Mouse (Mus musculus) embryonic stem cell, embryonic (primary cell): ENCODE measurements at regions not wholly inside any gene's neighbourhood (a gene's known extent, or its start where the extent isn't known, plus 50 kb on each side); places are given as distances from the start of the nearest gene placed in this dataset.

Experiments
- CTCF ChIA-PET, 4 experiments: fragments of 300-600 bp in 2 of 4; fragments of 350-600 bp in 2 of 4; sonication (Branson Sonifier 250); formaldehyde crosslinking; loops; one replicate each; lab custom pipeline; 2022; ENCODE audit warnings: inconsistent platforms in 2 of 4; lab: Charles Lee
- POLR2A ChIA-PET, 4 experiments: fragments of 300-600 bp in 2 of 4; fragments of 350-600 bp in 2 of 4; sonication (Branson Sonifier 250); formaldehyde crosslinking; loops; one replicate each; lab custom pipeline; 2022; ENCODE audit warnings: antibody characterized with exemption in 4 of 4, inconsistent platforms in 1 of 4; lab: Charles Lee

DNA sequence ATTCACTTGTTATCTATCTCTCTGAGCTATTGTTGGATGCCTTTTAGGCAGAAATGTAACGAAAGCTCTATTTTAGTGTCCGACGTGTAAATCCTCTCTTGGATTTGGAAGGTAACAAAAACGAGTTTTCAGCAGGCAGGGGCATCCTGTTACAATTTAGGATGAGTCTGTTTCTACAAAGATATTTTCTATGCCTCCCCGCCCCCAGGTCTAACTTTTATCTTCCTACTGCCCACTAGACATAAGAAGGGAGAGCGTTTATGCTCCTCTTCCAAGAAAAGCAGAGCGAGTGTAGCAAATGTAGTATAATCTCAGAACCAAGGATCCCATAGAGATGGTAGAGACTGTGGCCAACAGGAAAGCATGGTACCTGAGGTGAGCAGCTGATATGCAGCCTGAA lies 62.4 kb upstream of the Hs3st2 start:
- CTCF ChIA-PET: interaction anchor here in 1 of 4 experiments (1.2 kb wide), 1 partner anchor 71 kb away, joined by 3 read pairs; no protein-coding TSS in a partner anchor

DNA sequence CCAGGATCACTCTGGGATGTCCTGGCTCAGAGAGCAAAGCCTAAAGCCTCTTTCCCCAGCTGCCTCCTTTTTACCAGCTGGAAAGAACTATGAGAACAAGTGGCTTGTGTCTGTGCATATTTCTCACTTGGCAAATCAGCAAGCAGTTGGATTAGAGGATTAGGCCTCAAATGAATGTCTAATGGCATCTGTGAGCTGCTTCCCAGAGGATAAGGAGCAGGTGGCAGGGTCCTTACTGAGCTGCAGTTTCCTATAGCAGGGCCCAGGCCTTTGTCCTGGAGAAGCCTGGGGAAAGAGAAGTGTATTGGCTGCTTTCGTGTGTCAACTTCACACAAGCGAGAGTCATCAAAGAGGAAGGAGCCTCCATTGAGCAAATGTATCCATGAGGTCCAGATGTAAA lies 59.1 kb upstream of the Hs3st2 start:
- ChIA-PET POLR2A (no interaction called here), CTCF (no interaction called here)

More for the DNA sequence above, 62.4 kb upstream of the Hs3st2 start:
- POLR2A ChIA-PET: no interaction called here

DNA sequence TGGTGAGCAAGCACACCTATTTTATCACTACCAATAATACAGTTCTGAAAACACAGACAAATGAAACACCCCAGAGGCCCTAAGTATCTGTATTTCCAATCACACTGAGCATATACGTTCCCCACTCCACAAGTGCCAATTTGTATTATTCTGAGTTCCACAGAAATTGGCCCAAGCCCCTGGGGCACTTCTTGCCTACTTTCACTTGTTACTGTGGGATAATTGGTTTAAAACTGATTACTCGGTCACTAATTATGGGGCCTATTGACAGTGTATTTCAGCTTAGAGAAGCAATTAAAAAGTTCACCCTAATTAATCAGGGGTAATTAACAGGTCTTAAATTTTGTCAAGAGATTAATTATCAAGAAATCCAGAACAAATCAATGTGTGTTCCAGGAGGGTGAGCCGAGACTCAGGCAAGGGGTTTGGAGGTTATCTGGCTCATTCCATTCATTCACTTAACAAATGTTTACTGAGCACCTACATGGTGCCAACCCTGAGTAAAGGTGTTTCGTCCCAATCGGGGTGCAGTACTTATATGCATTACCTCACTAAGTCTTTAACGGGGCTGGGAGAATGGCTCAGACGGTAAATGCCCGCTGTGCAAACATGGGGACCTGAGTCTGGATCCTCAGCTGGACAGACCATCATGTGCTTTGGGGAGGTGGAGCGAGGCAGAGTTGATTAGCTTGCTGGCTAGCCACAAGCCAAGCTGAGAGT lies 56.1 kb upstream of the Hs3st2 start:
- ChIA-PET CTCF (no interaction called here), POLR2A (no interaction called here)

- POLR2A ChIA-PET: interaction anchor here in 1 of 4 experiments (1.0 to 1.2 kb wide), 2 partner anchors 24 to 182 kb away, joined by 3 read pairs; no protein-coding TSS in a partner anchor
- CTCF ChIA-PET: no interaction called here
These were observed 51.7 kb upstream of the Hs3st2 start for GRCm38 (mm10) chr7:121339942-121340341.
